Mouse (Mus musculus) testis, adult 2 months (tissue): ENCODE results near the gene Pld5. TPM values are rescaled to one million over a fixed set of nuclear protein-coding genes. Genes with fewer than 3 reads are reported as not detected.
A peak's percentile ranks its signal among the peaks of the same experiment; 100 is the strongest.

Experiments used
- H3K27ac ChIP-seq: fragments of 200-500 bp; 2 replicates; pipeline ENCODE4 v1.5.1; 2012; ENCODE audit warnings: low read depth, low read length; ENCODE audit not compliant: control insufficient read depth, insufficient read depth
- H3K27me3 ChIP-seq: fragments of 200-500 bp; 2 replicates; pipeline ENCODE4 v1.6.1; 2012; ENCODE audit warnings: mild to moderate bottlenecking, low read length, moderate library complexity; ENCODE audit not compliant: control insufficient read depth, insufficient read depth
- H3K36me3 ChIP-seq: fragments of 200-500 bp; 2 replicates; pipeline ENCODE4 v1.6.1; 2012; ENCODE audit warnings: mild to moderate bottlenecking, low read length; ENCODE audit not compliant: control insufficient read depth, insufficient read depth
- H3K4me1 ChIP-seq: fragments of 200-500 bp; 2 replicates; pipeline ENCODE4 v1.6.1; 2012; ENCODE audit warnings: low read length; ENCODE audit not compliant: control insufficient read depth, insufficient read depth
- H3K4me3 ChIP-seq: fragments of 200-500 bp; 2 replicates; pipeline ENCODE4 v1.5.1; 2012; ENCODE audit warnings: low read depth, mild to moderate bottlenecking, low read length, moderate library complexity, mixed read lengths; ENCODE audit not compliant: control insufficient read depth
- CTCF ChIP-seq: fragments of 200-500 bp; IDR thresholded peaks from 2 replicates; pipeline ENCODE4 v1.5.1; 2012; ENCODE audit warnings: low read depth, mild to moderate bottlenecking, inconsistent platforms, low read length, moderate library complexity; ENCODE audit not compliant: control insufficient read depth, insufficient read depth, insufficient replicate concordance
- POLR2A ChIP-seq: fragments of 200-500 bp; IDR thresholded peaks from 2 replicates; pipeline ENCODE4 v1.6.1; 2012; ENCODE audit warnings: low read depth, mild to moderate bottlenecking, inconsistent platforms, low read length, moderate library complexity; ENCODE audit not compliant: control insufficient read depth
- polyA plus RNA-seq: library from polyadenylated mRNA; depleted of rRNA; stranded (reverse); fragments of >200 nt; gene quantifications from 2 replicates; pipeline ENCODE4 v1.2.3, GENCODE M21; 2012

The Pld5 gene
- polyA plus RNA-seq, 1 experiment, result not detected

DNA sequence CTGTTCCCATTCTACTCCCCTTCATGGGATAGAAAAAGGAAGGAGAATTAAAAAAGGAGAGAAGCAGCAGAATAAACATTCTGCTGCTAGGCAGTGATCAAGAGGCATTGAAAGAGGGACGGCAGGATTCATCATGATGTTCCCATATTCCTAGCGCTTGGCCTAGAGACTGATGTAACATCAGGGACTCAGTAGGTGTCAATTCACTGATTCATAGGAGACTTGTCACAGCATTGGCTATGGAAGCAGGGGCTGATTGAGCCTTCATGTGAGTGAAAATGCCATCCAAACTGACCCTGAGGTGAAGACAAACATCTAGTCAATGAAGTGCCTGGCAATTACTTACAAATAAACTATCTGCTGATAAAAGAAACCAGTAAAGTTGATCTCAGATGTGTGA lies 324.3 kb downstream of the Pld5 start:
- Histone ChIP-seq H3K36me3 (no peaks in the 10 kb centered on the region), H3K4me3 (no peak overlapping the region), H3K27me3 (no peaks in the 10 kb centered on the region), H3K4me1 (no peaks in the 10 kb centered on the region), H3K27ac (no peak overlapping the region)
- TF ChIP-seq CTCF (no peak), POLR2A (no peak)

DNA sequence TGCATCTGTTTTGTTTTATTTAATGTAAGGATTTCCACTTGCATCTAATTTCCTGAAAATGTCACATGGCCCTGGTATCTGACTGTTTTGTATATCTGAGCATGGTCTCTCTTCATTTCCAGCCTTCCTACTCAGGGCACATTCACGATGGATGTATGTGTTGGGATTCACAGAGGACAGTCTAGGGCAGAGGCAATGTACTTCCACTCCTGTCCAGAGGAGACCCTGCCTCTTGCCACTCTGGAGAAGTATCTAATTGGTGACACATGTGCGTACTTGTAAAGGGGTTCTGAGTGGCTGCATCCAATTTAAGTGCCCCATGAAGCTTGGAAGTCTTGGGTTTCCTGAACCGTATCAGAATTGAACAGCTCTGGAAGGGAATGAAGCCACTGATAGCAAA lies 324.7 kb downstream of the Pld5 start:
- Histone ChIP-seq H3K4me3 (no peak overlapping the region), H3K27me3 (no peaks in the 10 kb centered on the region), H3K36me3 (no peaks in the 10 kb centered on the region), H3K4me1 (no peaks in the 10 kb centered on the region), H3K27ac (no peak overlapping the region)
- TF ChIP-seq POLR2A (no peak), CTCF (no peak)

DNA sequence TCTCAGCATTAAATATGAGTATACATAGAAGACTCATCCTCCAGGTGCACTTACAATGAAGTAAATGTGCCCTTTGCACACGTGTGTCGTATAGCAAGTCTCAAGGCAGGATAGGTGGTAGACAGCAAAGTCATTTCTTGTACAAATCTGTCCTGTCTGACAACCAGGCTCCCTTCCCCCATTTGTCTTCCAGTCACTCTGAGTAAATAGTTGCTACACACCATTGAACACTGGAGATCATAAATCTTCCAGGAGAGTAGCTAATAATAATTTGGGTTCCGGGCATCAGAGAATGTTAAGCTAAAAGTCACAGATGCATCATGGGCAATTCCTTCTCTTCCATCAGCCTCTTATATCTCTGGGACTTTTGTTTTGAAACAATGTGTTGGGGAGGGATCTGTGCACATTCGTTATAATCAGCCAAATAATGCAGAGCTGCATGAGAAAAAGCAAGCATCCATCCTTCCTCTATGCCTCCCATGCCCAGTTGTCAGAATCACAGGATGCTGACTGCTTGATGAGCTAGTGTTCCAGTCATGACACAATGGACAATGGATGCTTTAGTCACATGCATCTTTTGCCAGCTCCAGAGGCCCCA lies 328.3 kb downstream of the Pld5 start:
- H3K4me1 ChIP-seq, result no peaks in the 10 kb centered on the region
- H3K27me3 ChIP-seq, result no peaks in the 10 kb centered on the region
- H3K36me3 ChIP-seq, result no peaks in the 10 kb centered on the region
- H3K27ac ChIP-seq, result no peak overlapping the region
- H3K4me3 ChIP-seq, result no peak overlapping the region
- no peak for TF ChIP-seq POLR2A
- no peak for TF ChIP-seq CTCF

DNA sequence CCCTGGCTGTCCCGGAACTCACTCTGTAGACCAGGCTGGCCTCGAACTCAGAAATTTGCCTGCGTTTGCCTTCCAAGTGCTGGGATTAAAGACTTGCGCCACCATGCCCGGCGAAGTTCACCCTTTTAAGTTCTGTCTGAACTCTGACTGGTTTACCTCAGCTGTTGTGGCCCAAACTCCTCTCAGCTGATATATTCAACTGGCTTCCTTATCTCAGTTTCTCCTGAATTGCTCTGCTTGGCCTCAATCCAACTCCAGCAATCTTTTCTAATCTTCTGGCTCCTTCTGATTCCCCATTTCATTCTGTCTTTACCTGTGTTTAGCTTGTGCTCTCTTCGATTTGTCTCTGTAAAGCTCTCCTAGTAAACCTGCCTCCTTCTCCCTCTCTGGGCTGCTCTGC lies 331.9 kb downstream of the Pld5 start:
- Histone ChIP-seq H3K4me3 (no peak overlapping the region), H3K27me3 (no peaks in the 10 kb centered on the region), H3K36me3 (no peaks in the 10 kb centered on the region), H3K4me1 (no peaks in the 10 kb centered on the region), H3K27ac (no peak overlapping the region)
- TF ChIP-seq POLR2A (no peak), CTCF (no peak)

DNA sequence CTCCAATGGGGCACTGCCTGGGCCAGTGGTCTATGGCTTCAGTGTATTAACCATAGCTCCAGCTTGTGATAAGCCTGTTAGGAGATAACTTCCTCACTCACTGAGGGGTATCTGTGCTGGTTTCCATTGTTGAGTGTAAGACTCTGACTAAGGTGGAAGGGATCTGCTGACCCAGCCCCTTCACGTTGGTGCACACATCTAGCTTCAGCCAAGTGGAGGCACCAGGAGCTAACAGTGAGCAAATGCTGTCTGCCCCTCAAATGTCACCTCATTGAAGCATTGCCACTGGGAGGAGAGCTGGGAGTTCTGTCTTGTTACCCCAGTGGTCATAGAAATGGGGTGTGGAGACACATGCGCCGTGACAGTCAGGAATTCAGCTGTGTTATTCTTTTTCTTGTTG lies 336.4 kb downstream of the Pld5 start:
- Histone ChIP-seq H3K4me3 (no peak overlapping the region), H3K27ac (no peak overlapping the region), H3K27me3 (no peaks in the 10 kb centered on the region), H3K4me1 (no peaks in the 10 kb centered on the region; the same call in 1 of the 2 replicates), H3K36me3 (no peaks in the 10 kb centered on the region)
- TF ChIP-seq CTCF, result no peak
- TF ChIP-seq POLR2A, result no peak

DNA sequence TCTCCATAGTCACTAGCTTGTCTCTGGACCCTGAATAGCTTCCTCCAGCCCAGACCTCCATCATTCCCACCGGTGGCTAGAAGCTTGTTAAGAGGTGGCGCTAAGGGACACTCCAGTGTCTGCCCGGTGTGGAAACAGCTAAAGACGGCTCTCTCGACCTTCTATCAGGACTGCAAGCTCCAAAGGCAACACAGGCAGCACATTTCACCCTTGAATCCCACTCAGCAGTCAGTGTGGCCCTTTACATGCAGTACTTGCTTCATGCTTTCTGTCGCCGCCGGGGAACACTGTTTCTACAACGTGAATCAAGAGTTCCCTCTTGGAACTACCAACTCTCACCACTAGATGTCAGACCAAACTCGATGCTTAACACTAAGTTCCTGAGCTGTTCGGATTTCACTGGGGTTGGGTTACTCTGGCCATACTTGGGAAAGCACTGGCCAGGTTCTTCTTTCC lies 338.8 kb downstream of the Pld5 start:
- H3K4me1 ChIP-seq, result no peaks in the 10 kb centered on the region; the same call in 1 of the 2 replicates
- no peaks in the 10 kb centered on the region for H3K27me3 ChIP-seq
- no peaks in the 10 kb centered on the region for H3K36me3 ChIP-seq
- TF ChIP-seq CTCF (no peak), POLR2A (no peak)
- H3K27ac ChIP-seq, result no peak overlapping the region
- no peak overlapping the region for H3K4me3 ChIP-seq

DNA sequence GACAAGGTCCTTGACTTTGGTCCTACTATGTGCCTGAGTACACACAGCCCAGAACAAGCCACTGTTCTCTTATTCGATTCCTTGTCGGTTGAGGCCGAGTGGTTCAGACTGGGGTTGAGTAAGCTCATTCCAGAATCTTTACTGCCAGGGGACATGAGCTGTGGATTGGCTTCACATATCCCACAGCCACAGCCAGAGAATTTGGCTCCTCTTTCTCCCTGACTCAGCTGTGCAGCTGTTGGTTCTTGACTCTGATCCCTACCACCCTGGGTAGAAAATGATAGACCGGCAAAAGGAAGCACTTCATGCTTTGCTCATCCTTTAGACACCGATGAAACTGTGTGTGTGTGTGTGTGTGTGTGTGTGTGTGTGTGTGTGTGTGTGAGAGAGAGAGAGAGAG lies 343.7 kb downstream of the Pld5 start:
- H3K4me3 ChIP-seq, result no peak overlapping the region
- H3K27ac ChIP-seq, result no peak overlapping the region
- H3K4me1 ChIP-seq, result no peaks in the 10 kb centered on the region; the same call in 1 of the 2 replicates
- H3K27me3 ChIP-seq, result no peaks in the 10 kb centered on the region
- no peak for TF ChIP-seq POLR2A
- no peak for TF ChIP-seq CTCF
- no peaks in the 10 kb centered on the region for H3K36me3 ChIP-seq

DNA sequence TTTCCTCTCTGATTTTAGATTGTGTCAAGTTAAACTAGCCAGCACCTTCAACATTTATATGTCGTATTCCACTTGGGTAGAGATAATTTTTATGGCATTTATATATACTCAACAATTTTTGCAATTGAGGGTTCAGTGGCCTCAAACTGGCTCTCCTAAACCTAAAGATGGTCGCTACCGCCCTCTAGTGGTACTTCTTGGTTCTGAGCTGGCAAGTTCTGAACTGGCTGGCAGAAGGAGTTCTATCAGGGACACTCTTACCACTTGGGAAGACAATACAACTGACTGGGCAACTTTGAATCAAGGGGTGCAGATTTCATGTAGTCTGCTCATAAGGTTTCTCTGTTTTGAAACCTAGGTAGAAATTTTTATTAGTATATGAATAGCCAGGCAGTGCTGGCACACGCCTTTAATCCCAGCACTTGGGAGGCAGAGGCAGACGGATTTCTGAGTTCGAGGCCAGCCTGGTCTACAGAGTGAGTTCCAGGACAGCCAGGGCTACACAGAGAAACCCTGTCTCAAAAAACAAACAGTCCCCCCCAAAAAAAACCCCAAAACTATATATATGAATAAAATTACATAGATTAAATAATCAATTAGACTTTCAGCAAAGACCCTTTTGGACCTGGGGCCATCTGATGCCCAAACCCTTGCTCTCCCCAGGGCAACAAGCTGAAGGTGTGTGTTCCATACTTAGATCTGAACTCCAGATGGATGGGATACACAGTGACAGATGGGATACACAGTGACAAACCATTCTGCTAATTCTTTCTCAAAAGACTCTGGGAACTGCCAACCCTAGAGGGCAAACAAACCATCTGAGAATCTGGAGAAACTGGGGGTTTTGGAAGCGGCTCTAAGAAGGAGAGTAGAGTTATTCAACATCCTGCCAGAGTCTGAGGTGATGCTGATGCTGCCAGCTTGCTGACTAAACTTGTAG lies 351.0 kb downstream of the Pld5 start:
- no peaks in the 10 kb centered on the region for H3K36me3 ChIP-seq
- TF ChIP-seq CTCF, result peak; percentile 35; the same call in 1 of the 2 replicates
- no peak for TF ChIP-seq POLR2A
- H3K27ac ChIP-seq, result no peak overlapping the region
- no peaks in the 10 kb centered on the region for H3K27me3 ChIP-seq
- peaks cover 7% of the 10 kb centered on the region for H3K4me1 ChIP-seq
- no peak overlapping the region for H3K4me3 ChIP-seq
